Comparison of ENCODE assay signal across 8 mouse cellular contexts in the genomic region with DNA sequence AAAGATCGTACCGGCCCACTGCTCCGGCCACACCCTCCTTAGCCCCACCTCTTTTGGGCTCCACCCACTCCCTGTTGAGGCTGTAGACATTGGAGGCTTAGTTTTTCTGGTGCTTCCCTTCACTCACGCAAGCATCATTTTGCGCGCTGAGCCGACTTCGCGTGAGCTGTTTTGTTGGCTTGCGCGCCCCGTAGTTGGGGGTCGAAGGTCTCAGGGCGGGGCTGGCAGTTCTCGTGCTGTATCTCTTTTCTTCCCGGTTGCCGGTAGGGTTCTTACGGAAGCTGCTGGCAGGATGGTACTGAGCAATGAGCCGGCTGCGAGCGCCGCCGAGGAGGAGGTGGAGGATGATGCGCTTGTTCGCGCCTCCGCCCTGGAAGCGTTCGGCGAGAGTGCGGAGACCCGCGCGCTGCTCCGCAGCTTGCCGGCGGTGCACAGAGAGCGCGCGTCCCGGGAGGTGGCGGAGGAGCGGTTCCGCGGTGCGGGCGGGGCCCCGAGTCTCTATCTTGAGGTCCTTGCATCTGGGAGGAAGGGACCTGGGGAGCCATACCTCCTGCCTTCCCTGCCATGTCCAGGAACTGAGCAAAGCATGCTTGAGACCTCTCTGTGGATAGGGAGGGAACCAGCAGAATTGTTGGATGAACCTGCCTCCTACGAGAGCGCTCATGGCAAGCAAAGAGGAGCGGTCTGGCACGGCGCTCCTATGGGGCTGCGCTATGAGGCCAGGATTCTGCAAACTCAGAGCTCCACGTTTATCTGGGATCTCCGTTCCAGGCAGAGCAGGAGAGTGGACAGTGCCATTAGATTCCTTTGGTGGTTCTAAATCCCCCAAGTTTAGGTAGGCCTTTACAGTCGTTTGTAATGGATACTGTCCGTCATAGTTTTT. TPM values are rescaled to one million over a fixed set of nuclear protein-coding genes. Genes with fewer than 3 reads are reported as not detected.
DNase-seq lines count a peak whose midpoint lies in the region; ATAC-seq lines count a peak whose summit lies in the region.

Tbcd (plus strand) TSS at position 197 of the 883 bp plus-strand sequence.

- H3K27me3 ChIP-seq in hindbrain, embryonic 15.5 days = no peaks in the 10 kb centered on the region

- H3K4me2 ChIP-seq in hindbrain, embryonic 15.5 days = peak within 1 kb of the TSS; percentile 69

- ATAC-seq in hindbrain, embryonic 15.5 days (ENCODE audit: low FRiP score, low read depth) = peak; percentile 95

- H3K9me3 ChIP-seq in hindbrain, embryonic 15.5 days = no peaks in the 10 kb centered on the region

- H3K4me1 ChIP-seq in hindbrain, embryonic 15.5 days (replicated peaks) = peaks cover 28% of the 10 kb centered on the region

- under 1% methylated on average over 58 of the region's 58 CpGs for WGBS in hindbrain, embryonic 15.5 days

- H3K36me3 ChIP-seq in hindbrain, embryonic 15.5 days = peaks cover 5% of the 10 kb centered on the region; the same call in 1 of the 2 replicates

- H3K4me3 ChIP-seq in hindbrain, embryonic 15.5 days = peak within 1 kb of the TSS; percentile 71

- peak within 1 kb of the TSS; percentile 65 for H3K9ac ChIP-seq in hindbrain, embryonic 15.5 days

- peak within 1 kb of the TSS; percentile 84 for H3K27ac ChIP-seq in hindbrain, embryonic 15.5 days (replicated peaks)

- peak; percentile 91 for DNase-seq in T-cell, adult 2 months (ENCODE audit: low spot score)
- DNase-seq in cerebellum, postnatal 36 days = peak; percentile 95 to 96
- peak; percentile 98 for DNase-seq in frontal cortex, postnatal 36 days (ENCODE audit: low spot score in 2 of 2)
- DNase-seq in left cerebral cortex, adult 11 months (ENCODE audit: low spot score) = peak; percentile 93
- peak; percentile 96 to 97 for DNase-seq in lung, postnatal 4 days
- DNase-seq in retina, postnatal 7 days (ENCODE audit: low read depth, low spot score) = peak; percentile 89
- DNase-seq in urinary bladder, adult 2 months (ENCODE audit: low spot score) = peak; percentile 94

RNA-seq across cellular contexts. Expression of gene Tbcd, which starts in this region (rescaled TPM):
- 61.3 and 63.6 TPM in 2 replicates for polyA plus RNA-seq in hindbrain, embryonic 15.5 days (2015; fragmentation: Nextera tagmentation; extraction: Ambion mirVana)
- 42.5 and 44.8 TPM in 2 replicates for polyA plus RNA-seq in urinary bladder, adult 2 months (2012; rRNA removed)

Comparison
In these comparisons a context has a peak if more than half of its experiments do, and no peak if none do; other contexts are left out.
1. Peak in every context shown above with its lines: DNase-seq, ATAC-seq, H3K4me3 ChIP-seq and H3K27ac ChIP-seq.